Mouse (Mus musculus) induced T-regulatory cell, adult 2 months (primary cell): Measurements from ENCODE around the gene Actl10.

ENCODE experiments used
- DNase-seq: peaks from one replicate; pipeline ENCODE4 v3.0.0-alpha.2; 2012; ENCODE audit warnings: low read depth

Actl10 gene

DNA sequence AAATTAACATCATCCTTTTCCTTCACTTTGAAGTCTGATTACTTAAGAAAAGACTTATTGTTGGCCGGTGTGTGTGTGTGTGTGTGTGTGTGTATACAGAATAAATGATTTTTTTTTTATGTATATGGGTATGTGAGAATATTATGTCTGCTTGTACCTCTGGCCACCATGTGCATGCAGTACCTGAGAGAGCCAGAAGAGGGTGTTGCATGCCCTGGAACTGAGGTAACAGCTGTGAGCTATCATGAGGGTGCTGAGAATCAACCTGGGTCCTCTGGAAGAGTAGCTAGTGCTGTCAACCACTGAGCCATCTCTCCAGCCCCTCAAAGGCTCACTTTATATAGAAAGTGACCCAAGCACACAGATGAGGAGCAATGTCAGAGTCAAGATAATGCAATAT lies 29.8 kb downstream of the Actl10 start:
- DNase-seq: peak; percentile 32

DNA sequence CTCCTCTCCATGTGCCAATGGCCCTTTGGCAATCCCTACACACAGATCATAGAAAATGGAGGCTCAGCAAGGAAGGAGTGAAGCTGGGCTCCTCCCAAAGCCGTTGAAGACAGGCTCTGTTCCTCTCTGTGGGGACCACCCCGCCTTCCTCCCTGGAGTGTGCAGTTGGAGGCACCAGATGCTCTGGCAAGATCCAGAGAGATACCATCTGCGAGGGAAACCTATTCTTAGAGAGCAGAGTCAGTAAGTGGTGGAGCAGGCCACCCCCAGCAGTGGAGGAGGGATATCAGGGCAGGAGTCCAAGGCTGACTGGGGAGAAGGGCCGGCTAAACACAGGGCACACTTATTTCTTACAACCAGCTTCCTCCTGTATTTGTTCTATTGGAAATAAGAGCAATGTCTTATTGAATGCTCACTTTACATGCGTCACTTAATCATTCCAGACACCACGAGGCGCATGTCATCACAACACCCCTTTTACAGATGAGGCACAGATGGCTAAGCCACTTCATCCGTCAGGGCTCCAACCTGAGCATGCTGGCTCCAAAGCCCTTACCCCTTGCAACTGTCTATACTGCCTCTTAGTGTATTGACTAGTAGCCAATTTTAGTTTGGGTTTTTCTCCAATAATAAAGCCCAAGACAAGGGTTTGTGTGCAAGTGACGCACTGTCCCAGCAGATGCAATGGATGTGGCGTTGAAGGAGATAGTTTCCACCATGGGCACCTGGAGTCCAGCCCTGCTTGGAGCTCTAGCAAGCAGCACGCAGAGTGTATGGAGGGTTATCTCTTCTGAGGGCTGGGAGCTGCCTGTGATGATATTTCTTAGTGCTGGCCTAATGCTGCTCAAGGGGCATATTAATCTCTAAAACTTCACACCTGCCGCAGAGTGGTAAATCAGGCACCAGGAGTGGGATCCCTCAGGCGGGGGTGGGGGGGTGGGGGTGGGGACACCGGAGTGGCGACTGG lies 32.6 kb downstream of the Actl10 start:
- no peak for DNase-seq

GRCm38 (mm10) chr2:154584931-154585601 lies 33.5 kb downstream of the Actl10 start:
- DNase-seq: no peak

GRCm38 (mm10) chr2:154586405-154586804 lies 34.8 kb downstream of the Actl10 start:
- DNase-seq: peak; percentile 57

- no peak for DNase-seq
These were observed 37.5 kb downstream of the Actl10 start for GRCm38 (mm10) chr2:154589051-154589450.

DNA sequence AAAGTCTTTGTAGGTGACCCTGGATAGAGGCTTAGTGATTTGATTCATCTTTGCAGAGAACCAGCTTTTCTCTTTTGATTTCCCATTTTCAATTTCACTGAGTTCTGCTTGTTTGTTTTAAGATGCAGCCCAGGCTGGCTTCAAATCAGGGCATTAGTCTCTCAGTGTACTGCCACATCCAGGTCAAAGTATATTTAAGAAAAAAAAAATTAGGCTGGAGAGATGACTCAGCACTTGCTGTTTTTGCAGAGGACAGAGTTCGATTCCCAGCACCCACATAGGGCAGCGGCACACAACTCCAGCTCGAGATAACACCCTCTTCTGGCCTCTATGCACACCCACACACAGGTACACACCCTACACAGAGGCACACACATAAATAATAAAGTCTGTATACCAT lies 39.7 kb downstream of the Actl10 start:
- no peak for DNase-seq

DNA sequence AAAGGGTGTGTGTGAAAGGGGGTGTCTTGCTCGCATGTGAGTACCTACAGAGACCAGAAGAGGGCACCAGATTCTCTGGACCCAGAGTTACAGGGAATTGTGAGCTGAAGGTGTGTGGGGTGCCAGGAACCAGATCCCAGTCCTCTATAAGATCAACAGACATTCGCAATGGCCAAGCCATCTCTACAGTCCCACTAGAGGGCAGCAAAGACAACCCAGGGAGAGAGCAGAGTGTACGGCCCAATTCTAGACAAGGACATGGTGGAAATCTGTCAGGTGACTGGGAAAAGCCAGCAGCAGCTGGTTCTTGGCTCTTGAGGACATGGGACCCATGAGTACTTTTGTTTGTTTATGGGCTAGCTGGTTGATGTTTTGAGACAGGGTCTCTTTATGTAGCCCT lies 41.4 kb downstream of the Actl10 start:
- DNase-seq: peak; percentile 74

- DNase-seq: no peak
These were observed 44.2 kb downstream of the Actl10 start for GRCm38 (mm10) chr2:154595775-154596174.

GRCm38 (mm10) chr2:154597399-154597798 lies 45.8 kb downstream of the Actl10 start:
- DNase-seq: no peak

GRCm38 (mm10) chr2:154600586-154600985 lies 49.0 kb downstream of the Actl10 start:
- no peak for DNase-seq

DNA sequence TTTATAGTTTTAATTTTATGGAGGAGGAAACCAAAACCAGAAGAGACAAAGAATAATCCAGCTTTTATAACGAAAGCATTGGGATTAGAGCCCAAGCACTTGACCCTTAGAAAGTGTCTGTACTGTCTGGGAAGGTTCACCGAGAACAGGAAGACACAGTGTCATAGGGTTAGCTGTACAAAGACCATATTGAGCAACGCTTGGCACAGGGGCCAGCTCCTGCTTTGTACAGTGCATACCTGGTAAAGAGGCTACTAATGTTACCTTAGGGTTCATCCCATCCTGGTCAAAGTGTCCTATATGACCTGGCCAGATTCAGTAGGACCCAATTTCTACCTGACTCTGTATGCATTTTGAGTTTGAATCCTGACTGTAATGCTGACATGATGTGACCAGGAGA lies 49.7 kb downstream of the Actl10 start:
- DNase-seq: no peak
